Mouse (Mus musculus) WW6 (cell line): ENCODE results near the gene Rfc5.
"Not testable (repeated sequence)": the region's sequence is repeated elsewhere in the genome, so short reads cannot be mapped to it uniquely, and the experiment has no call there.

Experiments used
- DNase-seq: peaks from one replicate; pipeline ENCODE4 v3.0.0-alpha.2; 2013; ENCODE audit warnings: low read depth, low spot score

Gene Rfc5

DNA sequence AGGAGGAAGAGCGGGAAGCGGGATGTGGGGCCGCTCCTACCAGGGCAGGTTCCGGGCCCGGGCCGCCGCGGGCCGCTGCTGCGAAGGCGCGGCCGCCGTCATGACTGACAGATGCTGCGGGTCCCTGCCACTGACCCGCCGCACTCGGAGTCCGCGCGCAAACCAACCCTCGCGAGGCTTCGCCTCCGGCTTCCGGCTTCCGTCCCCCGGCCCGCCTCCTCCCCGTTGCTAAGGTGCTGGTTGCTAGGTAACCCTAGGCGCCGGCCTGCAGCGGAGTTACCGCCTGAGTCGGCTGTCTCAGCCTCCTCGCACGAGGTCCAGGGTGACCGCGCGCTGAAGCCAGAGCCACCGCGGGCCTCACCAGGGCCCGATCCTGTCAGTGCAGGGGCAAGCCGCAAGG lies at the start of gene Rfc5:
TSS of gene Rfc5 (minus strand) at position 171 of the 400 bp plus-strand sequence.
- peak; percentile 90 for DNase-seq

- DNase-seq = not testable (repeated sequence)
Observed at GRCm38 (mm10) chr5:117433501-117433900, 44.7 kb upstream of the Rfc5 start.

DNA sequence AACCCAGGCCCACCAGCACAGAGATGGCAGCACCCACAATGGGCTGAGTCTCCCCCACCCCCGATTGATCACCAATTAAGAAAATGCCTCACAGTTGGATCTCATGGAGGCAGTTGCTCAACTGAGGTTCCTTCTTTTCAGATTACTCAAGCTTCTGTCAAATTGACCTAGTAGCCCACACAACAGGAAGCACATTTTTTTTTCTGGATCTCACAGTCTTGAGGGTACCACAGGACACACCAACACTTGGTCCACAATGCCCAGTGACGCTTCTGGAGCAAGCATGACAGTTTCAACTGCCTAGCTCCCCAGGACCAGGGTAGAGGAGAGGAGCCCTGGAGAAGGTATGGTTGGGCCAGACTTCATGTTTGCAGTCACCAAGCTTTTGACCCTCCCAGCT lies 28.6 kb upstream of the Rfc5 start:
- no peak for DNase-seq

GRCm38 (mm10) chr5:117415011-117415912 lies 26.4 kb upstream of the Rfc5 start:
- no peak for DNase-seq

DNA sequence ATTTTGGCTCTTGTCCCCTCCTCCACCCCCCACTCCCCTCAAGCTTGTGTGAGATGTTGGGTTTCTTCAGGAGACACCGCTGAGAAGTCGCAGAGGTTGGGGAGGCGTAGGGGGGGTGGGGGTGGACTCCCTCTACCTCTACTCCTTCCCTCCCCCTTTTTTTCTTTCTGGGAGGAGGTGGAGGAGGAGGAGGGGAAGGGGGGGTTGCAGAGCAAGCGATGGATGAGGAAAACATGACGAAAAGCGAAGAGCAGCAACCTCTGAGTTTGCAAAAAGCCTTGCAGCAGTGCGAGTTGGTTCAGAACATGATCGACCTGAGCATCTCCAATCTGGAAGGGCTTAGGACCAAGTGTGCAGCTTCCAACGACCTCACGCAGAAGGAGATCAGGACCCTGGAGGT lies 25.8 kb upstream of the Rfc5 start:
- DNase-seq = no peak

DNA sequence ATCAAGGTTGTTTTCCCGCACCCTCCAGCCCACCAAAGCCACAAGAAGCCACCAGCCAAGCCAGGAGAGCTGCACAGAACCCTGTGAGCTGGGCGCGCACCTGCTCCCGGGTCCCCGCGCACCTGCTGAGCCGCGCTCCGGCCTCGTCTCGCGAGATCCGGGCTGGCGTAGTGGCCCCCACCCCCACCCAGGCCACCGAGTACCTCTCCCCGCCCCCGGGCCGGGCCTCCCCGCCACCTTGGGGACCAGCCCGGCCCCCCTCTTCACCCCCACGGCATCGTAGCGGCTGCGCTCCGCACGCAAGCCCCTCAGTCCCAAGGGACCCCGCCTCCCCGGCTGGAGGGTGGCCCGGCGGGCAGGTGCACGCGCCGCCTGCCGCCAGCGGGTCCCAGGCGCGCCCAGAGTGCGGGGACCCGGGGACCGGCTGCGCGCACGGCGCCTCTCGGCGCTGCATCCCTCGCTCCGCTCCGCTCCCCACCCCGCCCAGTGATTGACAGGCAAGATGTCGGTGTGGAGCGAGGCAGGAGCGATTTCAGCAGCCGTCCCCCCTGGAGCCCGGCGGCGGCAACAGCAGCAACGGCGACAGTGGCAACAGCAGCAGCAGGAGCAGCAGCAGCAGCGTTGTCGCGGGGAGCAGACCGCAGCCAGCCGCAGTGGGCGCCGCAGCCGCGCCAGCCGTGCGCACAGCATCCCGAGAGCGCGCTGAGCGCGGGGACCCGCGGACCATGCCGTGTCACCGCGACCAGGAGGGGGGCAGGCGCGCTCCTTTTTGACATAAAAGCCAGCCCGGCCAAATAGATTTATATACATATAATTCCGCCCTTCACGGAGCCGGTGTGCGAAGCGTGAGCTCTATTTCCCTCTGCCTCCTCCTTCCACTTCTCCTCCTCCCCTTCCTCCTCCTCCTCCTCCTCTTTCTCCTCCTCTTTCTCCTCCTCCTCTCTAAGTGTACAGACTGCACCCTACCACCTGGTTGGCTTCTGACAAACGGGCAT lies 25.0 kb upstream of the Rfc5 start, which contains the start of gene Ksr2:
TSS of gene Ksr2 (plus strand) at position 494 of the 995 bp plus-strand sequence.
- DNase-seq = peak; percentile 68

- DNase-seq = no peak
Observed at GRCm38 (mm10) chr5:117409369-117409768, 20.5 kb upstream of the Rfc5 start.

GRCm38 (mm10) chr5:117408216-117408615 lies 19.4 kb upstream of the Rfc5 start:
- DNase-seq = no peak

DNA sequence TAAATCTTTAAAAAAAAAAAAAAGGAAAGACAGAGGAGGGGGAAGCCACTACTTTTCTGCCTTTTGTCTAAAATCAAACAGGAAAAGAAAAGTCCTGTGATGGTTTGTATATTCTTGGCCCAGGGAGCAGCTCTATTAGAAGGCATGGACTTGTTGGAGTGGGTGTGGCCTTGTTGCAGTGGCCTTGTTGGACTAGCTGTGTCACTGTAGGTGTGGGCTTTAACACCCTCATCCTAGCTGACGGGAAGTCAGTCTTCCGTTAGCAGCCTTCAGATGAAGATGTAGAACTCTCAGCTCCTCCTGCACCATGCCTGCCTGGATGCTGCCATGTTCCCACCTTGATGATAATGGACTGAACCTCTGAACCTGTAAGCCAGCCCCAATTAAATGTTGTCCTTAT lies 15.8 kb upstream of the Rfc5 start:
- DNase-seq = not testable (repeated sequence)

GRCm38 (mm10) chr5:117403609-117404008 lies 14.8 kb upstream of the Rfc5 start:
- no peak for DNase-seq

DNA sequence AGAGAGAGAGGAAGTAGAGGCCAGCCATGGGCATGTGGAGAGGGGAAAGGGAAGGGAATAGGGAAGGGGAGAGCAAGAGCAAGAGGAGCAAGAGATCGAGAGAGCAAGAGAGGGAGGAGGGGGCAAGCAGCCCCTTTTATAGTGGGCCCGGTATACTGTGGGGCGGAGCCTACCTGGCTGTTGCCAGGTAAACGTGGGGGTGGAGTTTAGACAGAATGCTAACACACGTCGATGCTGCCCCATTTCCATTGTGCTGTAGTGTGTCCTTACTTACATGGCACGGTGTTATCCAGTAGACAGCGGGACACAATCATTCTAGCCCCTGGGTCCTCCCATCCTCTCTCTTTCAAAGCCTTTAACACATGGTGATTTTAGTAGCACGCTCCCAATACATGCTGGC lies 10.4 kb upstream of the Rfc5 start:
- DNase-seq = no peak

DNA sequence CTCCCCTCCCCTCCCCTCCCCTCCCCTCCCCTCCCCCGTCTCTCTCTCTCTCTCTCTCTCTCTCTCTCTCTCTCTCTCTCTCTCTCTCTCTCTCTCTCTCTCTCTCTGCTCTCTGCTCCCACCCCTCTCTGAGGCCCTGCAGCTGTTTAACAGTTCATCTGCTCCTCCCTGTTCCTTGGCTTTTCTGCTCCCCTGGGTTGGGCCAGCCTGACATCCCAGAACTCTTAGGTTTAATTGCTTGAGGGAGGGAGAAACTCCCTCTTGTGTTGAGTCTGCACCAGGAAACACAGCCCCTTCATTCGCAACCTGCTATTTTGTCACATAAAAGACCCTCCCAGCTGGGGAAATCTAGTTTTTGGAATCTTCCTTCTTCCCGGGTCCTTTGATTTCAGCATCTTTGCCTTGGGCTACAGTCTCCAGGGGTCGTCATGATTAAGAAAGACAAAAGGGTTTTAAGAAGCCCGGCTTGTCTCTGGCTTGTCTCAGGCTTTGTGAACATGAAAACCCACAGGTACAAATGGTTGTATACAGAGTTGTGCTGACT lies 9.2 kb upstream of the Rfc5 start:
- DNase-seq = no peak

- DNase-seq = no peak
Observed at GRCm38 (mm10) chr5:117397371-117397770, 8.5 kb upstream of the Rfc5 start.

- DNase-seq = peak; percentile 55
Observed at GRCm38 (mm10) chr5:117396596-117397014, 7.8 kb upstream of the Rfc5 start.

DNA sequence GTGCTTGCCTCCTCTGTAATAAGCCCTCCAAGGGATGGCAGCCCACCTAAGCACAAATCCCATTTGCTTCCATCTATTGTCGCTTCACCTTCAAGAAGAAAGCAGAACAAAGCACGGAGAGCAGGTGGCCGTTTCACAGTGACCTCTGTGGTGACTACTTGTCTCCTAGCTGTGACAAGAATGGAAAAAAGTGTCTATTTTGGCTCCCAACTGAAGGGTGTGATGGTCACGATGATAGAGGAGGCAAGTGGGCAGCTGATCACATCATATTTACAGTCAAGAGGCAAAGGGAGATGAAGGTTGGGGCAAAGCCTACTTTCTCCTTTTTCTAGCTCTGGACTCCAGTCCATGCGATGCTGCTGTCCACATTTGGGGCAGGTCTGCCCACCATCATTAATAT lies 7.0 kb upstream of the Rfc5 start:
- no peak for DNase-seq

GRCm38 (mm10) chr5:117390895-117391294 lies 2.0 kb upstream of the Rfc5 start:
- DNase-seq = no peak

DNA sequence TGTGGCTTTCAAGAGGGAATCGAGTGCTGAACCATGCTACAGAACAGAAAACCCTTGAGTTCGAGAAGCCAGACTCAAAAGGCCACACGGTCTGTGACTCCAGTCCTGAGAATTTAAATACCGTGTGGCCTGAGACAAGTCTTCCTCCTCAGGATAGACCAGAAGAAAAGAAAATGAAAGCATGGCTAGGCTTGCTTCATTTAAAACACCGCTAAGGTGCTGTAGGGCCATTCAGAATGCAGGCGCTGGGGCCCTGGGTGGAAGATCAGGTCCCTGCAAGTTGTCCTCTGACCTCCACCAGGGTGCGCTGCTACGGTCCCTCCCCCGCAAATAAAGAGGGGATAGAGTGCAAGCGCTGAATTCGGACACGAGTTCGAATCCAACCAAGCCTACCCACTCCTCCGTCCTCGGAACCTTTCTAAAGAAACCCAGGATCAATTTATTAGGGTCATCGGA lies 523 bp downstream of the Rfc5 start:
- no peak for DNase-seq

- no peak for DNase-seq
Observed at GRCm38 (mm10) chr5:117383198-117383597, 5.6 kb downstream of the Rfc5 start.

DNA sequence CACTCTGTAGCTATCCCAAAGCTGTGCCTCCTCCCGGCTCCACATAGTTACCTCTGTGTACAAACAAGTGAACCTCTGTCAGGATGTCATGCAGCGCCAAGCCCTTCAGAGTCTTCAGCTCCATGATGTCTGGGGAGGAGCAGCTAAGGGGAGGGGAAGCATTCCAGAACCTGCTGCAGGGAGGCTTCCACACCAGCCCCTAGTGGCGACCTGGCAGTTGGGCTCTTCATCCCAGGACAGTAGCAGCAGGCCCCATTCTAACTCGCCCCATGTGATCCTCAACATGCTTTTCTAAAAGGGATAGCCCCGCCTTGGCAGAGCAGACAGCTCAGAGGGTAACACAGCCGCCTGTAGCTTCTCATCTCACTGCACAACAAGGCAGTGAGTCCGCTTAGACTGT lies 7.1 kb downstream of the Rfc5 start:
- DNase-seq = no peak

- no peak for DNase-seq
Observed at GRCm38 (mm10) chr5:117380199-117380598, 8.6 kb downstream of the Rfc5 start.

DNA sequence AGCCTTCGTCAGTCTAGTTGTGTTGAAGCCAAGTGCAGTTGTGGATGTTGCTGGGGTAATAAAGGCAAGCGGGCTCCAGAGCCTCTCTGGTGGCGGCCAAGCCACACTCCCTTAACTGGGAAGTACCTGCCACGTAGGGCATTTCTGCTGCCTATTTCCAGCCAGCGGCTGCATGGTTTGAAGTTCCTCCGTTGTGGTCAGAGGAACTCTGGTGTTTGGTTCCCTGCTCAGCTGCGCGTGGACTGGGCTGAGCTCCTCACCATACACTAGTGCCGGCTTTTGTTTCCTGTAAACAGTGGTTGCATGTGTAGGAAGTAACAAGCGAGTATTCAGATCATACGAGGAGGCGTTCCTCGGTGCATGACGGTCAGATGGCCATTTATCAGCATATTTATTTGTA lies 11.1 kb downstream of the Rfc5 start:
- not testable (repeated sequence) for DNase-seq

DNA sequence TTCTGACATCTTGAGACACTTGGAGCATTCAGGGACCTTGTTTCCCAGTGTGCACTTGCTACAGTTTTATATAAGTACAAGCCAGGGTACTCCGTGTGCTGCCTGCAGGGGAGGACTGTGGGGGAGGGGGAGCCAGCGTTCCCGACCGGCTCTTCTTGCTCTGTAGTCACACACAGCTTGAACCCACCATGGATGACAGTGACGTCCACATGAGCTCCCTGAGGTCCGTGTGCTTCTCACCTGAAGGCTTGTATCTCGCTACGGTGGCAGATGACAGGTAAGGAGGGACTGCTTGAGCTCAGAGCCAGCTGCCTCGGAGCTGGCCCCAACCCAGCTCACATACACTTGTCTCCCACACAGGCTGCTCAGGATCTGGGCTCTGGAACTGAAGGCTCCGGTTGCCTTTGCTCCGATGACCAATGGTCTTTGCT lies 12.5 kb downstream of the Rfc5 start:
- DNase-seq = no peak
